Mouse (Mus musculus) midbrain, embryonic 15.5 days (tissue): Measurements from ENCODE around the gene Rpl19. TPM values are rescaled to one million over a fixed set of nuclear protein-coding genes. Genes with fewer than 3 reads are reported as not detected.

ENCODE experiments used
- ATAC-seq: fragments of 200-750 bp; cut with Nextera tagmentation; replicated peaks from 2 replicates; pipeline ENCODE4 v1.8.0; 2017; ENCODE audit warnings: moderate TSS enrichment
- H3K27ac ChIP-seq: fragments of 300-500 bp; sonication (generic); 2 replicates; pipeline ENCODE4 v1.5.1; 2015; ENCODE audit warnings: mild to moderate bottlenecking, inconsistent platforms
- H3K27me3 ChIP-seq: fragments of 300-500 bp; sonication (generic); replicated peaks from 2 replicates; pipeline ENCODE4 v1.6.1; 2015; ENCODE audit warnings: inconsistent platforms
- H3K36me3 ChIP-seq: fragments of 300-500 bp; sonication (generic); replicated peaks from 2 replicates; pipeline ENCODE4 v1.6.1; 2015; ENCODE audit warnings: inconsistent platforms
- H3K4me1 ChIP-seq: fragments of 300-500 bp; sonication (generic); 2 replicates; pipeline ENCODE4 v1.6.1; 2015; ENCODE audit warnings: inconsistent platforms
- H3K4me2 ChIP-seq: fragments of 300-500 bp; sonication (generic); 2 replicates; pipeline ENCODE4 v1.6.1; 2015; ENCODE audit warnings: inconsistent platforms, mild to moderate bottlenecking, moderate library complexity
- H3K4me3 ChIP-seq: fragments of 300-500 bp; sonication (generic); 2 replicates; pipeline ENCODE4 v1.5.1; 2015; ENCODE audit warnings: mild to moderate bottlenecking, inconsistent platforms
- H3K9ac ChIP-seq: fragments of 300-500 bp; sonication (generic); 2 replicates; pipeline ENCODE4 v1.6.1; 2015; ENCODE audit warnings: mild to moderate bottlenecking, inconsistent platforms
- H3K9me3 ChIP-seq: fragments of 300-500 bp; sonication (generic); 2 replicates; pipeline ENCODE4 v1.6.1; 2016; ENCODE audit warnings: inconsistent platforms
- WGBS: fragments of 180-500 bp; shearing (Covaris S2); methylation state at CpG from one replicate; pipeline ENCODE4 v1.1.7; 2015; ENCODE audit warnings: mixed read lengths; 5-methylcytosine and 5-hydroxymethylcytosine counted together
- polyA plus RNA-seq: library from polyadenylated mRNA; unstranded; fragments of >200 nt; fragmentation: Nextera tagmentation; extraction: Ambion mirVana; gene quantifications from 2 replicates; pipeline ENCODE4 v1.2.1, GENCODE M21; 2015

Rpl19 gene
- polyA plus RNA-seq, 1 experiment from 2014 or later = 634 TPM

DNA sequence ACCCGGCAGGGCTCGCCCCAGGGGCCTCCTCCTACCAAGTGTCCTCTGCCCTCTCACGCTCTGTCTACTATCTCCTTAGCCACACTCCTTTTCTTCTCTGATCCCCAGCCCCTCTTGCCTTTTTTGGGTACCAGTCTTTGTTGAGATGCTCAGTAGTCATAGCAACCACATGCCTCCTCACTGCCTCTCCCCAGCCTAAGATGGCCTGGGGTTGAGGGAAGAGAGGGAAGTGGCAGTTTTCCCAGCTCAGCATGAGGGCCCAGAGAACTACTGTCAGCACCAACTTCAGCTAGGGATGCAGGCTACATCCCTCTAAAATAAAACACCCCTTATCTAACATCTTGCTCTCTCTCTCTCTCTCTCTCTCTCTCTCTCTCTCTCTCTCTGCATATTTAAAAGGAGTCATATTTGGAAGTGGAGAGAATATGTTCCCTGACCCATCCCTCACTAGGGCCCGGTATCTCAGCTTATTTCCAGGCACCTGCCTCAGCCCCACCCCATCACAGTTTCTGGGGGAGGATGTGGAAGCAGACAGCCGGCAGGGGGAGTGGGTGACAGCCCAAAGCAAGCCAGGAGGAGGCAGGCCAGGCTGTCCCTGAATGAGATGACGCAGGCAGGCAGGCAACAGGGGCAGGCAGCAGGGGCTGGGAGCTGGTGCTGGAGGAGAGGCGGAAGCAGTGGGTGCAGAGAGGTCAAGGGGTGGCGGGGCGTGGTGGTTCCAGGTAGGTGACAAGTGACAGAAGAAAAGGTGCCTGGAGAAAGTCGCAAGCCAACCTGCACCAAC is 7.5 kb upstream of the Rpl19 start:
- peak overlapping the region; percentile 86; the same call in 1 of the 2 replicates for H3K4me3 ChIP-seq
- H3K27ac ChIP-seq = peak overlapping the region; percentile 57
- peaks cover 45% of the 10 kb centered on the region for H3K4me1 ChIP-seq
- H3K9ac ChIP-seq = peak overlapping the region; percentile 95; the same call in 1 of the 2 replicates
- peak overlapping the region; percentile 72 for H3K4me2 ChIP-seq
- no peaks in the 10 kb centered on the region for H3K9me3 ChIP-seq
- H3K27me3 ChIP-seq = no peaks in the 10 kb centered on the region
- ATAC-seq = no peak
- 24% methylated on average over 10 of the region's 10 CpGs for WGBS
- H3K36me3 ChIP-seq = peaks cover 27% of the 10 kb centered on the region

DNA sequence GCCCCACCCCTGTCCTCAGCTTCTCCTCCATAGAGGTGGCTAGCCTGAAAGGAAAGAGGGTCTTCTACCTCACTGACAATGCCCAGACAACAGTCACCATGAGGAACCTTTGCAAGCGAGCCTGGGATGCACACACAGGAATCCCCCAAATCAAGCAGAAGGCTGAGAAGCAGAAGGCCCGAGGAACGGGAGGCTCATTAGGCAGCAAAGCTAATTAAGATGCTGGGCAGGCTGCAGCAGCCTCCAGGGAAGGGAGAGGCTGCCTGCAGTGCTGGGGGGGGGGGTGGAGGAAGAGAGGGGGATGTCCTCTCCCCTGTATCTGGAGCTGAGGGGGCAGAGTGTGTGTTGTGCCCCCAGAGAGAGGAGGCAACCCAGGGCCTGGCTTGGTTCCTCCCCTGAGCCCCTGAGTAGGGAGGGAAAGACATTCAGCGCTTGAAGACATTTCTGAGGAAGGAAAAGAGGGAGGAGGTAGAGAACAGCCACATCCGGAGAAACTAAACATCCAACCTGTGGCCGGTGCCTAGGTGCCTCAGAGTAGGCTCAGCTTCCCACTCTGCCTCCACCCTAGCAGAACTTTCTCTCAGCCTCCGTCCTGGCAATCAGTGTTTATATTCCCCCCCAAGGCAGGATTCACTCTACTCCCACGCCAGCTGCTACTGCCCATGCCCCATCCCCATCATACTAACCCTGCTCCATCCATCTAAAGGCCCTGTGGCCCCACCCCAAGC is 6.5 kb upstream of the Rpl19 start:
- no peak for ATAC-seq
- Histone ChIP-seq H3K4me3 (peak overlapping the region; percentile 86), H3K4me2 (peak overlapping the region; percentile 72), H3K27me3 (no peaks in the 10 kb centered on the region), H3K27ac (peak overlapping the region; percentile 57), H3K9me3 (no peaks in the 10 kb centered on the region), H3K36me3 (peaks cover 18% of the 10 kb centered on the region), H3K4me1 (peaks cover 45% of the 10 kb centered on the region), H3K9ac (peak overlapping the region; percentile 95)
- 14% methylated on average over 8 of the region's 8 CpGs for WGBS

DNA sequence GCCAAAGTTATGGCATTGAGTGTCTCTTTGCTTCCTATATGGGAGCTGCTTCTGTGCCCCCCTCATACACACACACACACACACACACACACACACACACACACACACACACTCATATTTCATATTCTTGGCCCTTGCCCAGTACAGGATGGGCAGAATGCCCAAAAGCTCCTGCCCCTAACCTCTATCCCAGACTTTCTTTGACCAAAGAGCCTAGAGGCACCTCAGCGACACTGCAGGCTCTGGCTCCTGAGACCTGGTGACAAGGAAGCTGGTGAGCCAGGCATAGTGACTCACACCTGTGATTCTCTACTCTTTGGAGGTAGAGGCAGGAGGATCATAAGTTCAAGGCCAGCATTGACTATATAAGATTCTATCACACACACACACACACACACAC is 5.8 kb upstream of the Rpl19 start:
- Histone ChIP-seq H3K27me3 (no peaks in the 10 kb centered on the region), H3K9me3 (no peaks in the 10 kb centered on the region), H3K36me3 (peaks cover 12% of the 10 kb centered on the region), H3K9ac (peak overlapping the region; percentile 95), H3K4me1 (peaks cover 48% of the 10 kb centered on the region), H3K4me3 (peak overlapping the region; percentile 86), H3K27ac (peak overlapping the region; percentile 57), H3K4me2 (peak overlapping the region; percentile 72)
- no peak for ATAC-seq
- WGBS = 48% methylated on average over 1 of the region's 1 CpGs

- peaks cover 52% of the 10 kb centered on the region for H3K4me1 ChIP-seq
- 46% methylated on average over 2 of the region's 2 CpGs for WGBS
- no peaks in the 10 kb centered on the region for H3K27me3 ChIP-seq
- H3K36me3 ChIP-seq = peaks cover 8% of the 10 kb centered on the region; the same call in 1 of the 2 replicates
- H3K4me3 ChIP-seq = peak overlapping the region; percentile 86
- H3K27ac ChIP-seq = peak overlapping the region; percentile 96
- no peaks in the 10 kb centered on the region for H3K9me3 ChIP-seq
- peak overlapping the region; percentile 95 for H3K9ac ChIP-seq
- no peak for ATAC-seq
- peak overlapping the region; percentile 72 for H3K4me2 ChIP-seq
Observed at GRCm38 (mm10) chr11:98021118-98021517, 5.4 kb upstream of the Rpl19 start.

DNA sequence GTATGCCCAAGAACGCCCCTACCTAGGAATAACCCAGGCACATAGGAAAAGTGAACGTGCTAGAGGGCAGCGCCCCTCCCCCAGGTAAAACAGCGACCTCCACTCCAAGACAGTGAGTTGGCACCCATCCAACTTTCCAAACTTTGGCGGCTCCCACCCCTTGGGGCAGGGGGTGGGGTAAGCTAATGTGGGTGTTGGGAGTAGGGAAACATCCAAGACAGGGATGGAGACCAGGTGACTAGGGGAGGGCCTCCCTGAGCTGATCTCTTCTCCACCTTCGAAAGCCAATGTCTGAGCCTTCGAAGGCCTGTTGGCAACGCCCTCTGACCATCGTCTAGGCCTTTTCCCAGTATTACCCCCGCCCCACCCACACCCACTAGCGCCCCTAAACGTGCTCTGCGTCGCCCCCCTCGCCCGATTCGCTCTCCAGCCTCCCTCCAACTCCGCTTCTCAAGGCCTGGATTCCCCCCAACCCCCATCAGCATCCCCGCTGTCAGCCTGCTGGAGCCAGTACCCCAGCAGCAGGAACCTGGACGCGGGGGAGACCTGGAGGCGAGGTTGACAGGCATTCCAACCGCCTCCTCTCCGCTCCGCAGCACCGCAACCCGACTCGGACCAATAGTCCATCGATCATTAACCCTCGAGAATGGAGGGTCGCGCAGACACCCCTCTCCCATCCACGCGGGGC is 4.8 kb upstream of the Rpl19 start:
- Histone ChIP-seq H3K9ac (peak overlapping the region; percentile 95), H3K27me3 (no peaks in the 10 kb centered on the region), H3K4me1 (peaks cover 53% of the 10 kb centered on the region), H3K27ac (peak overlapping the region; percentile 96), H3K4me3 (peak overlapping the region; percentile 86), H3K4me2 (peak overlapping the region; percentile 72), H3K9me3 (no peaks in the 10 kb centered on the region), H3K36me3 (peaks cover 2% of the 10 kb centered on the region; the same call in 1 of the 2 replicates)
- WGBS = 4% methylated on average over 33 of the region's 34 CpGs
- peak; percentile 22 for ATAC-seq

DNA sequence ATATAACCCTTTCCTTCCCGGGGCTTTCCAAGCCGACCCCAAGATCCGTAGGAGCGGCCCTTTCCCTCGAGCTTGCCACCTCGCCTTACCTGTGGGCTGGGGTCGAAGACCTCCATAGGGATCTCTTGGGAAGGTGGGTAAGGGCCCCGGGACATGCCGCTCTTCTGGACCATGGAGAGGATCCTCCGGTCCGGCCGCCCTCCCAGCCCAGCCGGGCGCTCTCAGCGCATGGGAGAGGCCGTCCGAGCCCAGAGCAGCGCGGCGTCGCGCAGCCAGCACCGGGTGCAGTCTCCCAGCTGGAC is 4.3 kb upstream of the Rpl19 start:
- H3K36me3 ChIP-seq = no peaks in the 10 kb centered on the region; the same call in 1 of the 2 replicates

DNA sequence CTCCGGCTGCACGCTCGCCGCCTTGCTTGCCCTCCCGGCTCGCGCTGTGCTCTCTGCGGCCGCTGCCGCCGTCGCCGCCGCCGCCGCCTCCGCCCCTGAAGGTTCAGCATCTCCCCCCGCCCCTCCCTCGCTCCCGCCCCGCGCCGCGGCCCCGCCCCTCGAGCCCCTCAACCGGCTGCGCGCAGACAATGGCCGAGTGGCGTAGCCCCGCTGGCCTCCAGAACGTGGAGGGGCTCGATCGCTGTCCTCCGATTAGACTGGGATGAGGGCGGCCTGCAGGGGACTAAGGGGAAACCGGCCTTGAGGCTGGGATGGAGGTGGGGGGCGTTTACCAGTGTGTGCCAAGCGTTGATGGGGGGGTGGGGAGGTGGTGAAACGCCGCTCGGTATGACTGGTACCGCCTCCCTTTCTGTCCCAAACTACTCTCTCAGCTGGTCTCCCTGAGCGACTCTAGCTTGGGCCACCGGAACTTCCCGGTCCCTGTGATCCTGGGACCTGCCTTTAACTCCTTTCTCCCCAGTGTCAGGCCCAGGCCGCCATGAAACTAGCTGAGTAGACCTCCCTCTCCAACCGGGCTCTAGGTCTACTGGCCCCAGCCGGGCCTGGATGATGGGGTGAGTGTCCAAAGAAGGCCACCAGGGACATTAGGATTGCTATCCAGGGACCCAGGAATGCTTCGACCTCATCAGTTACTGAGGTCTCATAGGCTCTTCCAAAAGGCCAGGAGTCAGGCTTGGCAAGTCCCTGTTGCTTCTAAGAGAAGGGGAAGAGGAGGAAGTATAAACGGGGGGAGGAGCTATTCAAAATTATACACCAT is 3.7 kb upstream of the Rpl19 start, which contains the start of gene Cacnb1:
TSS of gene Cacnb1 (minus strand) at position 480 of the 817 bp plus-strand sequence.
- no peaks in the 10 kb centered on the region for H3K36me3 ChIP-seq
- no peaks in the 10 kb centered on the region for H3K9me3 ChIP-seq
- H3K4me1 ChIP-seq = peaks cover 57% of the 10 kb centered on the region
- H3K9ac ChIP-seq = peak within 1 kb of the TSS; percentile 95
- peak; percentile 59 for ATAC-seq
- peak within 1 kb of the TSS; percentile 96 for H3K27ac ChIP-seq
- peak within 1 kb of the TSS; percentile 86 for H3K4me3 ChIP-seq
- 1% methylated on average over 50 of the region's 52 CpGs for WGBS
- H3K4me2 ChIP-seq = peak within 1 kb of the TSS; percentile 72
- H3K27me3 ChIP-seq = no peaks in the 10 kb centered on the region

More for the DNA sequence above, 4.3 kb upstream of the Rpl19 start:
- H3K27me3 ChIP-seq = no peaks in the 10 kb centered on the region
- WGBS = under 1% methylated on average over 19 of the region's 23 CpGs
- peak; percentile 48 for ATAC-seq
- peak overlapping the region; percentile 86 for H3K4me3 ChIP-seq
- H3K9ac ChIP-seq = peak overlapping the region; percentile 95
- peak overlapping the region; percentile 72 for H3K4me2 ChIP-seq
- H3K4me1 ChIP-seq = peaks cover 53% of the 10 kb centered on the region
- H3K27ac ChIP-seq = peak overlapping the region; percentile 96
- H3K9me3 ChIP-seq = no peaks in the 10 kb centered on the region

DNA sequence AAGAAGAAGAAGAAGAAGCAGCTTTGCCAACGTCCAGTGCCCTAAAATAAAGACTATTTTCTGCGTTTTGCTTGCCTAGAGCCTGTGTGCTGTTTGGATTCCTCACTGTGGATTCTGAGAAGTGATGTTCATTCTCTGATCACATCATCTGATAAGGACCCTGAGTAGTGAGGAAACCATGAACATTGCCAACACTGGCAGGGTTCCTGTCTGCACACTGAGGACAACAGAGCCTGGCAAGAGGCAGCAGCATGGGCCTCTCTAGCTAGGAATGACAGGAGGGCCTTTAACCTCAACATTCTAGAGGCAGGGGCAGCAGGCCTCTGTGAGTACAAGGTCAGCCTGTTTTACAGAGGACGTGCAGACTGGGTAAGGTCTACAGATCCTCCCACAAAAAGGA is 2.0 kb upstream of the Rpl19 start:
- Histone ChIP-seq H3K27me3 (no peaks in the 10 kb centered on the region), H3K4me2 (no peak overlapping the region), H3K27ac (no peak overlapping the region), H3K9me3 (no peaks in the 10 kb centered on the region), H3K9ac (no peak overlapping the region), H3K36me3 (peaks cover 11% of the 10 kb centered on the region), H3K4me1 (peaks cover 49% of the 10 kb centered on the region), H3K4me3 (no peak overlapping the region)
- 94% methylated on average over 3 of the region's 3 CpGs for WGBS
- ATAC-seq = no peak

GRCm38 (mm10) chr11:98026248-98026569 is 301 bp upstream of the Rpl19 start:
- peaks cover 25% of the 10 kb centered on the region for H3K36me3 ChIP-seq
- H3K27me3 ChIP-seq = no peaks in the 10 kb centered on the region
- peak overlapping the region; percentile 76 for H3K4me2 ChIP-seq
- H3K9me3 ChIP-seq = no peaks in the 10 kb centered on the region
- WGBS = 4% methylated on average over 15 of the region's 15 CpGs
- H3K27ac ChIP-seq = peak overlapping the region; percentile 92
- peak overlapping the region; percentile 99 for H3K9ac ChIP-seq
- ATAC-seq = no peak
- H3K4me1 ChIP-seq = peaks cover 32% of the 10 kb centered on the region
- peak overlapping the region; percentile 81 for H3K4me3 ChIP-seq

DNA sequence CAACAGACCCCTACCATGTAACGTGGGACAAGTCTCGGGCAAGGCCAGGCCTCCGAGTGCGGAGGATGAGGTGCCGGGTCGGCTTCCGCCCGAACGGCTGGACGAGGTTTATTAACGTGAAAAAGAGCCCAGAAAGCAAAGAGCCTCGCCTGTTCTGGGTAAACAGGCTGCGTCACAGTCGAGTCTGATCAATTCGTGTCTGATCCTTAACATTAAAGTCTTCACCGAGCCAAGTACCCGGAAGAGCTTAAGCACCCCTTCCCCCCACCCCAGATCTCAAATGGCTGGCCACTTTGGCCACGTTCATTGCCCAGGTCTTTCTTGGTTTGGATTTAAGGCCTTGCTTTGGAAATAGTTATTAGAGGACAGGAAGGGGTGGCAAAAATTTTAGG is 783 bp downstream of the Rpl19 start:
- Histone ChIP-seq H3K27me3 (no peaks in the 10 kb centered on the region), H3K9me3 (no peaks in the 10 kb centered on the region), H3K27ac (peak overlapping the region; percentile 92), H3K36me3 (peaks cover 26% of the 10 kb centered on the region), H3K4me3 (peak overlapping the region; percentile 81), H3K4me1 (peaks cover 27% of the 10 kb centered on the region), H3K9ac (peak overlapping the region; percentile 99), H3K4me2 (peak overlapping the region; percentile 76)
- under 1% methylated on average over 18 of the region's 18 CpGs for whole genome bisulfite sequencing
- ATAC-seq = no peak

DNA sequence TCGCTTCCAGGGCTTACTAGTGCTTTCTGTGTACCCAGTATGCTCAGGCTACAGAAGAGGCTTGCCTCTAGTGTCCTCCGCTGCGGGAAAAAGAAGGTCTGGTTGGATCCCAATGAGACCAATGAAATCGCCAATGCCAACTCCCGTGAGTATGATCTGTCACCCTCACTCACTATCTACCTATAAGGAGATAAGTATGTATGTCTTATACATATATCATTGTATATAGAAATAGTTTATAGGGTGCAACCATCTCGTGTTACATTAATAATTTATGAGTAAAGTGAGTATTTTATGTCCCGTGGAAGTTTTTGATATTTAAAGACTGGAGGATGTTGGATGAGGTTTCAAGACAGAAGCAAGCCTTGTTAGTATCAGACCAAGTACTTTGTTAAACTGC is 1.3 kb downstream of the Rpl19 start:
- ATAC-seq = no peak
- Histone ChIP-seq H3K27me3 (no peaks in the 10 kb centered on the region), H3K27ac (no peak overlapping the region), H3K9me3 (no peaks in the 10 kb centered on the region), H3K4me1 (peaks cover 27% of the 10 kb centered on the region), H3K4me3 (peak overlapping the region; percentile 81), H3K9ac (peak overlapping the region; percentile 99), H3K4me2 (peak overlapping the region; percentile 76), H3K36me3 (peaks cover 26% of the 10 kb centered on the region)
- WGBS = 23% methylated on average over 7 of the region's 7 CpGs
